14 mouse cellular contexts compared by ENCODE assay signal in genomic region chr3:152309250-152309645, GRCm38 (mm10). TPM values are rescaled to one million over a fixed set of nuclear protein-coding genes. Genes with fewer than 3 reads are reported as not detected.
A peak's percentile ranks its signal among the peaks of the same experiment; 100 is the strongest.
DNase-seq lines count a peak whose midpoint lies in the region; ATAC-seq and TF ChIP-seq lines count a peak whose summit lies in the region.
"Had no signal": no experiment of that assay in that cellular context is flagged by ENCODE, and none has a peak within 500 bp of the region (broad histone marks: within the 10 kb centered on the region; RNA-seq: fewer than 3 reads in every experiment).

No protein-coding gene starts in this region.

- peaks cover 7% of the 10 kb centered on the region; the same call in 1 of the 2 replicates for H3K36me3 ChIP-seq in kidney, embryonic 14.5 days (ENCODE audit: control insufficient read depth, insufficient read depth, low read length)
- H3K36me3 ChIP-seq in kidney, adult 2 months (ENCODE audit: control insufficient read depth, insufficient read depth, low read length) = no peaks in the 10 kb centered on the region
- peaks cover 0 to 19% of the 10 kb centered on the region in 2 experiments; a peak in 2 of 4 replicates for H3K36me3 ChIP-seq in MEL (ENCODE audit: control insufficient read depth in 1 of 2, insufficient read depth in 2 of 2, low read length in 2 of 2)
- peaks cover 28% of the 10 kb centered on the region for H3K36me3 ChIP-seq in embryonic facial prominence, embryonic 13.5 days
- peaks cover 29% of the 10 kb centered on the region for H3K36me3 ChIP-seq in liver, embryonic 13.5 days

- no peak for ATAC-seq in kidney, embryonic 14.5 days (ENCODE audit: low FRiP score, low TSS enrichment)
- no peak for ATAC-seq in embryonic facial prominence, embryonic 13.5 days (ENCODE audit: insufficient number of reproducible peaks, insufficient read depth, low FRiP score, low TSS enrichment, low read depth)
- ATAC-seq in liver, embryonic 13.5 days (ENCODE audit: low read depth) = no peak
- ATAC-seq: forebrain, embryonic 13.5 days had no signal

- TF ChIP-seq EP300 in MEL (IDR thresholded peaks at IDR 0.05; ENCODE audit: low read depth in 1 of 2, low read length in 2 of 2) = peak in 1 of 2 experiments; percentile 6; a peak in 1 of 4 replicates

- H3K4me1 ChIP-seq in kidney, embryonic 14.5 days (ENCODE audit: control insufficient read depth, insufficient read depth, low read length) = no peaks in the 10 kb centered on the region
- H3K4me1 ChIP-seq in kidney, adult 2 months (ENCODE audit: control insufficient read depth, insufficient read depth, low read length) = no peaks in the 10 kb centered on the region; the same call in 1 of the 2 replicates
- peaks cover 15 to 21% of the 10 kb centered on the region in 2 experiments for H3K4me1 ChIP-seq in MEL (ENCODE audit: control insufficient read depth in 1 of 2, insufficient read depth in 2 of 2, low read length in 2 of 2)
- peaks cover 17% of the 10 kb centered on the region for H3K4me1 ChIP-seq in embryonic facial prominence, embryonic 13.5 days
- H3K4me1 ChIP-seq in liver, embryonic 13.5 days (replicated peaks) = peaks cover 23% of the 10 kb centered on the region
- H3K4me1 ChIP-seq: forebrain, embryonic 13.5 days had no signal

- no peak overlapping the region for H3K9ac ChIP-seq in kidney, embryonic 14.5 days (ENCODE audit: low read depth, low read length)
- no peak overlapping the region for H3K9ac ChIP-seq in MEL (ENCODE audit: control insufficient read depth, low read depth, low read length, poor library complexity, severe bottlenecking)
- H3K9ac ChIP-seq in embryonic facial prominence, embryonic 13.5 days = no peak overlapping the region
- H3K9ac ChIP-seq in liver, embryonic 13.5 days = no peak overlapping the region
- H3K9ac ChIP-seq: forebrain, embryonic 13.5 days had no signal

- no peaks in the 10 kb centered on the region for H3K27me3 ChIP-seq in kidney, embryonic 14.5 days (ENCODE audit: control insufficient read depth, insufficient read depth, low read length)
- H3K27me3 ChIP-seq in kidney, adult 2 months (replicated peaks; ENCODE audit: control insufficient read depth, insufficient read depth, low read length) = no peaks in the 10 kb centered on the region
- no peaks in the 10 kb centered on the region for H3K27me3 ChIP-seq in MEL (ENCODE audit: control insufficient read depth in 1 of 2, insufficient read depth in 2 of 2, low read length in 2 of 2)
- no peaks in the 10 kb centered on the region for H3K27me3 ChIP-seq in embryonic facial prominence, embryonic 13.5 days
- H3K27me3 ChIP-seq in liver, embryonic 13.5 days = no peaks in the 10 kb centered on the region
- H3K27me3 ChIP-seq: forebrain, embryonic 13.5 days; megakaryocyte, embryonic 14.5 days had no signal

- 92% methylated on average over 9 of the region's 9 CpGs for WGBS in kidney, embryonic 14.5 days
- whole genome bisulfite sequencing in kidney, adult 2 months = 89% methylated on average over 9 of the region's 9 CpGs
- 86% methylated on average over 9 of the region's 9 CpGs for WGBS in embryonic facial prominence, embryonic 13.5 days
- 75% methylated on average over 9 of the region's 9 CpGs for WGBS in liver, embryonic 13.5 days (ENCODE audit: insufficient replicate concordance)

- TF ChIP-seq CTCF in kidney, adult 2 months (conservative IDR thresholded peaks at IDR 0.05; ENCODE audit: insufficient read depth, insufficient read length, low read depth, low read length) = no peak
- 0 out of 6 replicates have a peak, but pooled peaks of 1 of the 3 experiments have one; percentile 4 for TF ChIP-seq CTCF in MEL (IDR thresholded peaks at IDR 0.05 in 2 of 3, conservative IDR thresholded peaks at IDR 0.05 in 1 of 3; ENCODE audit: control insufficient read depth in 1 of 3, insufficient read depth in 1 of 3, low read depth in 2 of 3, low read length in 3 of 3, poor library complexity in 1 of 3, severe bottlenecking in 1 of 3)

- DNase-seq in kidney, adult 2 months = no peak
- peak; percentile 56 for DNase-seq in MEL (ENCODE audit: low read depth, low spot score)
- DNase-seq in liver, embryonic 13.5 days = no peak
- no peak for DNase-seq in urinary bladder, adult 18-20 months (ENCODE audit: low spot score in 2 of 2)
- DNase-seq in cerebellum, postnatal 36 days = no peak
- DNase-seq in adrenal gland, adult (ENCODE audit: inconsistent age in 2 of 2, low spot score in 1 of 2) = no peak
- DNase-seq: cerebellum, adult 11-12 months; layer of hippocampus, adult 9-11 months; spleen, adult 18-20 months; thymus, adult 2 months had no signal

- H3K79me2 ChIP-seq in MEL (ENCODE audit: control insufficient read depth, insufficient read depth, low read length, poor library complexity) = no peaks in the 10 kb centered on the region

- no peaks in the 10 kb centered on the region for H3K9me3 ChIP-seq in kidney, embryonic 14.5 days (ENCODE audit: control insufficient read depth, low read length)
- no peaks in the 10 kb centered on the region for H3K9me3 ChIP-seq in MEL (replicated peaks; ENCODE audit: insufficient read depth, low read length)
- H3K9me3 ChIP-seq in embryonic facial prominence, embryonic 13.5 days = no peaks in the 10 kb centered on the region
- no peaks in the 10 kb centered on the region for H3K9me3 ChIP-seq in liver, embryonic 13.5 days (replicated peaks)
- H3K9me3 ChIP-seq: forebrain, embryonic 13.5 days; megakaryocyte, embryonic 14.5 days had no signal

- no peak for TF ChIP-seq POLR2A in kidney, adult 2 months (IDR thresholded peaks at IDR 0.05; ENCODE audit: low read depth, low read length)
- no peak for TF ChIP-seq POLR2A in MEL (IDR thresholded peaks at IDR 0.05; ENCODE audit: control insufficient read depth in 1 of 2, insufficient read depth in 1 of 2, low read depth in 1 of 2, low read length in 2 of 2, poor library complexity in 1 of 2)

- no peak overlapping the region for H3K4me2 ChIP-seq in kidney, embryonic 14.5 days (replicated peaks; ENCODE audit: low read depth, low read length)
- no peak overlapping the region for H3K4me2 ChIP-seq in embryonic facial prominence, embryonic 13.5 days
- H3K4me2 ChIP-seq in liver, embryonic 13.5 days = no peak overlapping the region
- H3K4me2 ChIP-seq: forebrain, embryonic 13.5 days had no signal

- no peak overlapping the region for H3K4me3 ChIP-seq in kidney, embryonic 14.5 days (ENCODE audit: low read length)
- no peak overlapping the region for H3K4me3 ChIP-seq in kidney, adult 2 months (ENCODE audit: insufficient read depth, low read depth, low read length)
- H3K4me3 ChIP-seq in MEL (ENCODE audit: control insufficient read depth in 1 of 2, insufficient read depth in 1 of 2, low read depth in 2 of 2, low read length in 2 of 2) = no peak overlapping the region
- no peak overlapping the region for H3K4me3 ChIP-seq in embryonic facial prominence, embryonic 13.5 days
- H3K4me3 ChIP-seq in liver, embryonic 13.5 days (replicated peaks) = no peak overlapping the region
- H3K4me3 ChIP-seq: forebrain, embryonic 13.5 days; megakaryocyte, embryonic 14.5 days had no signal

- H3K27ac ChIP-seq in kidney, embryonic 14.5 days (ENCODE audit: low read depth, low read length) = peak overlapping the region; percentile 53; the same call in 1 of the 2 replicates
- H3K27ac ChIP-seq in kidney, adult 2 months (ENCODE audit: insufficient read depth, low read depth, low read length) = no peak overlapping the region
- peak overlapping the region; percentile 59 for H3K27ac ChIP-seq in MEL (ENCODE audit: control insufficient read depth, low read depth, low read length)
- peak overlapping the region; percentile 11; the same call in 1 of the 2 replicates for H3K27ac ChIP-seq in embryonic facial prominence, embryonic 13.5 days
- H3K27ac ChIP-seq in liver, embryonic 13.5 days = peak overlapping the region; percentile 37
- H3K27ac ChIP-seq: forebrain, embryonic 13.5 days had no signal

- TF ChIP-seq RAD21 in MEL (IDR thresholded peaks at IDR 0.05; ENCODE audit: low read depth, low read length) = no peak

TF ChIP-seq in MEL, 35 proteins besides CTCF, POLR2A, EP300 and RAD21:
- peak; percentile 24; the same call in 1 of the 2 replicates for TF ChIP-seq SIN3A (IDR thresholded peaks at IDR 0.05; ENCODE audit: low read length)
- TF ChIP-seq BHLHE40 (IDR thresholded peaks at IDR 0.05; ENCODE audit: borderline replicate concordance, low read depth, low read length) = no peak

RNA-seq across cellular contexts. Expression of gene Miga1, which starts 31.0 kb away (rescaled TPM):
- polyA plus RNA-seq in kidney, embryonic 14.5 days (2014; fragmentation: Nextera tagmentation; extraction: Ambion mirVana) = 14.0 and 23.7 TPM in 2 replicates
- 10.1 and 10.6 TPM in 2 replicates for polyA plus RNA-seq in kidney, adult 2 months (2012; rRNA removed)
- 10.4 and 14.2 TPM in 2 replicates for total RNA-seq in MEL (2012; rRNA removed)
- 10 to 100 TPM in 1 of 2 experiments, not detected in 1; 16.2 TPM for polyA plus RNA-seq in MEL (2012; ENCODE audit: insufficient read depth in 1 of 2, insufficient read length in 2 of 2, low read depth in 1 of 2, low replicate concordance in 2 of 2, missing spikeins in 1 of 2)
- polyA plus RNA-seq in embryonic facial prominence, embryonic 13.5 days (2015; fragmentation: Nextera tagmentation; extraction: Ambion mirVana) = 19.4 and 21.0 TPM in 2 replicates
- polyA plus RNA-seq in liver, embryonic 13.5 days (2015; fragmentation: Nextera tagmentation; extraction: Ambion mirVana) = 4.3 and 4.7 TPM in 2 replicates

RNA-seq across cellular contexts. Expression of gene Usp33, which starts 37.0 kb away (rescaled TPM):
- polyA plus RNA-seq in kidney, embryonic 14.5 days (2014; fragmentation: Nextera tagmentation; extraction: Ambion mirVana) = 18.8 and 44.4 TPM in 2 replicates
- 21.0 and 23.7 TPM in 2 replicates for polyA plus RNA-seq in kidney, adult 2 months (2012; rRNA removed)
- 31.0 and 34.1 TPM in 2 replicates for total RNA-seq in MEL (2012; rRNA removed)
- polyA plus RNA-seq in MEL (2012; ENCODE audit: insufficient read depth in 1 of 2, insufficient read length in 2 of 2, low read depth in 1 of 2, low replicate concordance in 2 of 2, missing spikeins in 1 of 2) = 10 to 100 TPM in 1 of 2 experiments, not detected in 1; 32.3 TPM
- polyA plus RNA-seq in embryonic facial prominence, embryonic 13.5 days (2015; fragmentation: Nextera tagmentation; extraction: Ambion mirVana) = 39.8 and 51.8 TPM in 2 replicates
- 19.5 and 28.1 TPM in 2 replicates for polyA plus RNA-seq in liver, embryonic 13.5 days (2015; fragmentation: Nextera tagmentation; extraction: Ambion mirVana)

RNA-seq across cellular contexts. Expression of gene Nexn, which starts 43.1 kb away (rescaled TPM):
- polyA plus RNA-seq in kidney, embryonic 14.5 days (2014; fragmentation: Nextera tagmentation; extraction: Ambion mirVana) = 5.1 and 6.3 TPM in 2 replicates
- polyA plus RNA-seq in kidney, adult 2 months (2012; rRNA removed) = 0.11 and 0.38 TPM in 2 replicates
- 0.19 TPM in 1 of 2 replicates, not detected in the other for total RNA-seq in MEL (2012; rRNA removed)
- polyA plus RNA-seq in MEL (2012; ENCODE audit: insufficient read depth in 1 of 2, insufficient read length in 2 of 2, low read depth in 1 of 2, low replicate concordance in 2 of 2, missing spikeins in 1 of 2) = under 1 TPM in 1 of 2 experiments, not detected in 1; 0.96 TPM
- 9.6 and 11.8 TPM in 2 replicates for polyA plus RNA-seq in embryonic facial prominence, embryonic 13.5 days (2015; fragmentation: Nextera tagmentation; extraction: Ambion mirVana)
- 1.6 and 1.8 TPM in 2 replicates for polyA plus RNA-seq in liver, embryonic 13.5 days (2015; fragmentation: Nextera tagmentation; extraction: Ambion mirVana)
